Mouse (Mus musculus) lung, adult 2 months (tissue): Measurements from ENCODE around the gene Abhd5.

Source experiments
- CTCF ChIP-seq: fragments of 200-500 bp; IDR thresholded peaks from 2 replicates; pipeline ENCODE4 v1.5.1; 2011; ENCODE audit warnings: mild to moderate bottlenecking, low read length, control low read depth; ENCODE audit not compliant: insufficient read depth
- POLR2A ChIP-seq: fragments of 200-500 bp; IDR thresholded peaks from 2 replicates; pipeline ENCODE4 v1.6.1; 2011; ENCODE audit warnings: low read depth, mild to moderate bottlenecking, control low read depth, low read length, borderline replicate concordance; ENCODE audit errors: extremely low read depth

- no peak for TF ChIP-seq POLR2A
- no peak for TF ChIP-seq CTCF
Measured at GRCm38 (mm10) chr9:122339972-122340371, 11.4 kb upstream of the Abhd5 start.
